Mouse (Mus musculus) layer of hippocampus, postnatal 36 days (tissue): Measurements from ENCODE around the gene Gnat2. TPM values are rescaled to one million over a fixed set of nuclear protein-coding genes. Genes with fewer than 3 reads are reported as not detected.

Experiments used
- DNase-seq, 2 experiments: peaks; one replicate each; pipeline ENCODE4 v3.0.0; 2022
- total RNA-seq, 2 experiments: library from RNA; stranded (reverse); gene quantifications; 2 replicates each; pipeline ENCODE4 v1.2.3; 2021

The Gnat2 gene
- total RNA-seq, result not detected

DNA sequence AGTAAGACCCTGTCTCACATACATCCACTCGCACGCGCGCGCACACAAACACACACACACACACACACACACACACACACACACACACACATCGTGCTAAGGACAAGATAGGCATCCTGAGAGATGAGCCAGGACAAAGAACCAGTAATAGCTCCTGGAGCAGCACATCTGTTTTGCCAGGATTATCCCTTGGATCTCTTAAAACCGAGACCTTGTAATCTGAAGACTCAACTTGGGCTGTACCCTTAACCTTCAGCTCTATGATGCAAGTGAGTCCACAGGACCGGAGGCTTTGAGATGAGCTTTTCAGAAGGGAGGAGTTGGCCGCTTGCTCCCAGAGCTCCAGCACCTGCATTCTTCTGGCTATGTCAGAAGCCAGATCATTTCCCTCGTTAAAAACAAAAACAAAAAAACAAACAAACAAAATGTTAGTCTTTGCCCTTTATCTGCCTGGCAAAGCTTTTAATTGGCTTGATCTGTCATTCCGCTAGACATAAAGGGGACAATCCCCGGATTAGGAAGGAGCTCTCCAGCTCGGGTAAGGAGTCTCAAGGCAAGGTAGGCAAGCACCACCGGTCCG, at the start of gene Gnat2:
Gene Gnat2 (plus strand): TSS at position 254 of the 580 bp plus-strand sequence.
- no peak for DNase-seq

DNA sequence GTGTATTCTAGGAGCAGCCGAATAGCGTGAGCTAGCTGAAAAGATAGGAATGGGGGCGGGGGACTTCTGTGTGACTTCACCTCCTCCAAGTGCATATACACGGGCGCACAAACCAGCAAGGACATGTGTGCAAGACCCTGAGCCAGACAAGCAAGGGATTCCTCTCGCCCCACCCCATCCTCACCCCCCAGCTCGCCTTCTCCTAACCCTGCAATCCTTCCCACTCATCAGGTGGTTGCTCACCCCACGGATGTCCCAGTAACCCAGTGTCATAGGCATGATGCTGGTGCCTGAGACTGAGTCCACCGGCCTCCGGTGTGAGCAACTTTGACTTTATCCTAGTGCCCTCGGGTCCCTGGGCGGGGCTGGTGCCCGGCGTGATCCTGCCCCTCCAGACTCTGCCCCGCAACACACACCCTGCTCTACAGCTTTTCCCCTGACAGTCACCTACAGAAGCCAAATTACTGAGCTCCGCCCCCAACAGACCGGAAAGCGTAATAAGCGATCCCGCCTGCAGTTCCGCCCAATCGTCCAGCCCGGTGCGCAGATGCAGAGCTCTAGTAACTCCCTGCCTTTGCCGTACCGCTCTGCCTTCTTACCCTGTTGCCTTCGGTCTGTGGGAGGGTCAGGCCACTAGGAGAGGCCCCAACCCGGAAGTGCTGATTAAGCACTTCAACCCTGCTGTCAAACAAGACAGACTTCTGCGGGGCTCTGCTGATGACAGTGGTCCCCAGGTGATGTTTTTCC, 48.0 kb upstream of the Gnat2 start, which contains the start of gene Gstm4:
Gene Gstm4 (minus strand): TSS at position 501 of the 747 bp plus-strand sequence.
- peak; percentile 84 to 86 for DNase-seq

DNA sequence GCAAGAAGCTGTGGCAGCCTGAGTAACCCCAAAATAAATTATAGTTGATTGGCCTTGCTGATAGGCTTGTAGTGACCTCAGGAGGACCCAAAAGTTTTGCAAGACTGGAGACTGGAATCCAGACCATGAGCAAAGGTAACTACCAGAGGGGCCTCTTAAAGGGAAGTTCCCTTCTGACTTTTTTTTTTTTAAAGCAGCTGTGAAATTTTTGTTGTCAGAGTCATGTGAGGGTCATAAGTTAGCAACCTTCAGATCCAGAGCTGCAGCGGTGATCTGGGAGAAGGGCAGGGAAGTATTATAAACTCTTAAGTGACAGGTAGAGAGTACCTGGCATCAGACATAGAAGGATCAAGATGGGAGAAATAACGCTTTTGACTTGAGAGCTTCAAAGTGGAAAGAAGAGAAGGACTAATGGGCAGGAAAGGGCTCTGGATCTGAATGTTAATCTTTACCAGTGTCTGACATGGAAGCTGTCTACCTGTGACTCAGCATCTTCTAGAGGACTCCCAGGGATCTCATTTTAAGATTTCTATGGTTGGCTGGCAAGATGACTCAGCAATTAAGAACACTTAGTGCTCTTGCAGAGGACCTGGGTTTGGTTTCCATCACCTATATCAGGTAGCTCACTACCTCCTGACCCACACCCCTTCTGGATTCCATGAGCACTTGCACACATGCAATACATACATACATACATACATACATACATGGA, 45.5 kb upstream of the Gnat2 start:
- DNase-seq, result no peak

DNA sequence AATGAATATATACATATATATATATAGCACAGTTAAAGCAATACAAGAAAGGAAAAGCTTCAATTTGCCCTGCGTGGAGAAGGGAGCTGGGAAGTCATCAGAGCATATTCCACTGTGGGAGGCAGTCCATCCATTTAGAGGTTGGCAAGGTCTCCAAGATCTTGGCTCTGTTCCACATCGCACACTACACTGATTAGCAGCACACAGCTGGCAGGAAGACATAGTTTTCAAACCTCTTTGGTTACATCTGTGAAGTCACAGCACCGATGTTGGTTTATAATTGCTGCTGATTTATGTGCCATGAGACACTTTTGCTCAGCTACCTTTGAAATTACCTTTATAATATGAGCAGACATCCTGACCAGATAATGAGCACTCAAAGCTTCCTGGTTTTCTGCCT, 44.3 kb upstream of the Gnat2 start:
- DNase-seq, result no peak

DNA sequence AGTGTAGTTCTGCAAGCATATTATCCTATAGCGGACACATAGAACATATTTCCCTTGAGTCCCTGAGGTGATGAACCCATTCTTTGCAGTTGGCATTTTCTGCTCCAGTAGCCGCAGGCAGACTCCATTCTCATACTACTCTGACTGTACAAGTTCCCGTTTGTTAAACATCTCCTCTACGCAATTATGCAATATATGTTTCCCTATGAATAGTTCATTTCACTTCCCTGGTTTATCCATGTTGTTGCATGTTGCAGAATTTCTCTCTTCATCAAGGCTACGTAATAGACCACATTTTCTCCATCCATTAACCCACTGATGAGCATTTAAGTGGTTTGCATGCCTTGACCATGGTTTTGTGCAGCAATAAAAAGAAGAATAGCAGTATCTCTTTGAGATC, 42.1 kb upstream of the Gnat2 start:
- no peak for DNase-seq

DNA sequence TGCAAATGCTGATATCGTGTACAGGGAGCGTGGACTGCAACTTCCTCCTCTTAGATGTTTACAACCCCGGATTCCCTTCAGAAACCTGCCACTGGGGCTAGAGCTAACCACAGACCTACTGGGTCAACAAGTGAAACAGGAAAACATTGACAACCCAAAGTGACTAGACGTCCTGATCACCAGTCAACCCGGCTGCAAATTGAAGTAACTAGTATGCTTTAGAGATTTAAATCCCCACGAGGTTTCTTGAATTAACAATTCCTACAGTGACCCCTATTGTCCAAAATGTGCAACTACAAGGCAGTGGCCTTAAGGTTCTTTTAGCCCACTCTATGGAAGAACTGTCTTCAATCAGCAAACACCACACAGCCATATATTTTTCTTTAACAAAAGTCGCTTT, 31.2 kb upstream of the Gnat2 start:
- DNase-seq, result no peak

DNA sequence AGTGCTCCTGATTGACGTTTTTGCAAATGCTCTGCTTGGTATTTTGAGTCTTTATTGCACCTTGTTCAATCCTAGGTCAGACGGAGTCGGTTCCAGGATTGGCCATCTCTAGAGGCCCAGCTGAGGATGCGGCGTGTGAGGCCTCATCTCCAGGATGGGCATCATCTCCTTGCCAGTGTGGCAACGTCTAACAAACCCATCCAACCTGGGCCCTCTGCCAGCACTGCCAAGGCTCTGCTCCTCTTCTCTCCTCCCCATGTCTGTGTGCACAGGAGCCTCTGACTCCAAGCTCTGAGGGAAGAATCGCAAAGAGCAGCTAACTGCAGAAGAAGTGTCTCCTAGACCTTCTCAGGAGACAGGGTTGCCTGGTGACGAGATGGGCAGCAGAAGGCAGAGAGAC, 29.9 kb upstream of the Gnat2 start:
- no peak for DNase-seq

DNA sequence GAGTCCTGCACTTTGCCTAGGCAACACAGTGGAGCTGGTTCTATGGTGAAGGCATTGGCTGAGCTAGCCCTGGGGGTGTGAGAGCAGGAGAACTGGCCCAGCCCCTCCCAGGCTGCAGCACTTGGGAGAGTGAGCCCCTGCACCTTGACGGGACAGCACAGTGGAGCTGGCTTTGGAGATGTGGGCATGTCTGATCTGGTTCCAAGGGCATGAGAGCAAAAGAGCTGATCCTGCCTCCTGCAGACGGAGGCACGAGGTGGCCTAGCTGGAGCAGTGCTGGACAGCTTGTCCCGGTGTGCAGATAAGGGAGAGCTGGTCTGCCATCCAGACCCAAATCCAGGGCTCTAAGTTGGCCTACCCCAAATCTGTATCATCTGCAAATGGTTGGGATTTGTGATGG, 27.9 kb upstream of the Gnat2 start:
- no peak for DNase-seq

DNA sequence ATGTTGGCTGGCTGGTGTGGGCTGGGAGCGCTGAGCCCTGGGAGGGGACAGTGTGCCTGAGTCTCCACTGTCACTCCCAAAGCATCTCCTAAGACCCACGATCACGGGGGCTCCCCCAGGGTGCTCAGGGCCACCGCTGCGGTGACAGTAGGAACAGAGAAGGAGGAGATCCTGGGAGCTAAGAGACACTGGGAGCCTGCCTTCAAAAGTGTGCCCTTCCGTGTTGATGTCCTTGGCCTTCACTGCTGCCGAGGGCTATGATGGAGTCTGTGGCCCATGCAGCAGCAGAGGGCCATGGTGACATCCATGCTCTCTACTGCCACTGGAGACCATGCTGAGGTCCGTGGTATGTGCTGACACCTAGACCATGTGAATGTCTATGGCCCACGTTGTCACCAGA, 27.0 kb upstream of the Gnat2 start:
- DNase-seq, result no peak

DNA sequence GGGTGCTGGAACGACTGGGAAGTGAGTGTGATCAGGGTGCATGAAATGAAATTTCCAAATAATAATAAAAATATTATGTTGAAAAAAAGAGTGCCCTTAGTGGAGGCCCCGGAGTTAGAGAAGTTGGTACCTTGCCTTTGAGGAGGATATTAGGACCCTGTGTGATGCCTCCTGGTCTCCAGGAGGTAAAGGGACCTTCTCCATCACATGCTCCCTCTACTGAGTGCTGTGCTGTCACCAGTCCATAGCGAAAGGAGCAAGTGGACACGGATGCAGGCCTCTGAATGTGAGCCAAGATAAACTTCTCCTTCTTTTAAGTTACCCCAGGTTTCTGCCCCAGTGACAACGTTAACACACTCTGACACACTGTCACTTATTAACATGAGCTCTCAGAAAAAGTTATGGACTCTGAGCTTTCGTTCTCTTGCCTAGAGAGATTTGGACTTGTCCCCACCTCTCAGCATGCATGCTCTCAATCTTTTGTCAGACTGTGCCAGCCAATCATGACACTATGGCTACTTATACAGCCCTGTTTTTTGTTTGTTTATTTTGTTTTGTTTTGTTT, 25.1 kb upstream of the Gnat2 start:
- no peak for DNase-seq

DNA sequence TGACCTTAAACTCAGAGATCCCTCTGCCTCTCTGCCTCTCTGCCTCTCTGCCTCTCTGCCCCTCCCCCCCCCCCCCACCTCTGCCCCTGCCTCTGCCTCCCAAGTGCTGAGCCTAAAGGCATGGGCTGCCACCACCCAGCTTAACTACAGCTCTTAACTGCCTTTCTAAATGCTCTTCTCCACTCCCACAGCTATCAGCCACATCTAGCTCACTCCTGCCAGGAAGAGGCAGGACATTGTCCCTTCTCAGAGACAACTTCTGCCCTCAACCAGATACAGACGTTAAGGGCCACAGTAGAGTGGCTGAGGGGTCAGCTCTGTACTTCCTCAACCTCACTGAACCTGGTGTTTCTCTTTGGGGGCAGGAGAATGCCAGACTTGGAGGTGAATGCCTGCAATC, 23.8 kb upstream of the Gnat2 start:
- DNase-seq, result no peak

DNA sequence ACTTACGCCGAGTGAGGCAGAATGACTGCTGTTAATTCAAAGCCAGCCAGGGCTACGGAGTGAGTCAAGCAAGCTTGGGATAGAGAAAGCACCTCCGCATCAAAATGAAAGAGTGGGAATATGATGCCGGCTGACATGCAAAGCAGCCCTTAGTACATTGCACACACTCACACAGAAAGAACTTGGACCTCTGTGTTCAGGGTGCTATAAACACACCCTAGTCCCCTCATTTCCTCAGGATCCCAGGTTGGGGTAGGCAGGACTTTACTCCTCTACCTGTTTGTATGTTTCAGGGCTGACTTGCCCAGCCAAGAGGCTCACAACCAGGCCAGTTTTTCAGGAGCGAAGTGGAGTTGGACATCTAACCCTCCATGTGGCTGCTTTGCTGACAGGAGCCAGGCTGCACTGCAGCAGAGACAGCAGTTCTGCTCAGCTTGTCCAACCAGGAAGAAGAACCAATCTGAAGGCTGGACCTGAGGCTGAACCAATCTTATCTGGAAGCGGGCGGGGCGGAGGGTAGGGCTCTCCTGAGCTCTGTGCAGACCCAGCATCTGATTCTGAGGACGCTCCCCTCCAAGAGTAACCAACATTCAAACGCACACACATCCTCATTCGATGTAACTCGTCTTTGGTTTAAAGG, 23.2 kb upstream of the Gnat2 start:
- DNase-seq, result no peak

DNA sequence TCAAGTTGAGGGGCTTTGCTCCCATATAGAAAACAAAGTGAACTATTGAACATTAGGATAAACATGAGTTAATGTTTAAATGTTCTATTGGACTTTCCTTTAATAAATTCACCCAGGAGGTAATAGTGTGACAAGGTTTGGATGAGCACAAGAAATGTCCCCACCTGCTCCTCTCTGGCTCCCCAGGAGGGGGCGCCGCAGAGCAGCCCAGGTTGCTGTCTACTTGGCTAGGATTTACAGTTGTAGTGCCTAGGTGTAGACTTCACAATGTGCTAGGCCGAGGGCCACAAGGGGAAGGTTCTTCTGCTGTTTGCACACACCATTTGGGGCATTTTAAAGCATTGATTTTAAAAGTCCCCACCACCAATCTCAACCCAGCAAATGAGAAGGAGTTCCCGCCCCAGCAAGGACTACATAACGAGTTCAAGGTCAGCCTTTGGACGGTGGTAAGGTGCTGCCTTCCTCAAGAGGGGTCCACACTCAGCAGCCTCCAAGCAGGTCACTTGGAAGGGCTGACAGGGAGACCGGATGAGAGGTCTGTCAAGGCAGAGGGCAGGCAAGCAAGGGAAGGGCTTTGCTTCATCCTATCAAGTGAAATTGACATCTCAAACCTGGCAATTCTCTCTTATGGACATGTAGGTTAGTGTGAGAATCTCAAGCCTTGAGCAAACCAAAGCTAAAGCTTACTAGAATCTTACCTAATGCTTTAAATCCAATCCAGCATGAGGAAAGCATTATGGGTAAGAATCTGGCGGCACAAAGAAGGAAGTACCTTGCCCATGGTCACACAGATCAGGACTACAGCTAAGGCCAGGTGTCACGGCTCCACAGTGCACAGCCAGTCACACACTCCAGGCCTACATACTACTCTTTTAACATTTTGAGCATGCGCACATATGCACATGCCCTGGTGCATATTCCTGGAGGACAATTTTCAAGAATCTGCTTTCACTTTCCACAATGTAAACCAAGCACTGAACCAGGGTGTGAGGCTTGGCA, 22.0 kb upstream of the Gnat2 start:
- peak in 1 of 2 experiments; percentile 47 for DNase-seq

DNA sequence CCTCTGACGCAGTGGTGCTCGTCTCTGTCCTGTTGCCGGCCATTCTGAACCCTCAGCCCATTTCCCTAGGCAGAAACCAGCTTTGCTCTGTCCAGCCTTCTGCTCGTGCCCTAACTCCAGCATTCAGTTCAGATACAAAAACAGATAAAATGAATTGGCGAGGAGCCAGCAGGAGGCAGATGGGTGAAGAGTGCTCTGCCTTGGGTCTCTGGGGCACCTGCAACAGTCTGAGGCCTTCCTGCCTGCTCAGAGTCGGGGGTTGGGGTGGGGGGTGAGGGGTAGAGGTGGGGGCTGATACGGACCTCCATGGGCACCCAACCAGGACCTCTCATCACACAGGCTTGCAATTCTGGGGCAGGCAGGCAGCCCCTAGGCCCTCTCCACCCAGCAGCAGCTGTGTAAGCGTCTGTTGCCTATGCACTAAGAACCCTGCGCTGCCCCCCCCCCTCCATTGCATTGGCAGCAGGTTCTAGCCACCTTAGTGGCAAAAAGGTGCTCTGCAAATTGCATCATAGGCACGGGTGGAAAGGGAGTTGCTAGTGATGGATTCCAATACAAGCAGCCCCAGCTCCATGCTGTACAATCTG, 19.5 kb upstream of the Gnat2 start:
- no peak for DNase-seq

DNA sequence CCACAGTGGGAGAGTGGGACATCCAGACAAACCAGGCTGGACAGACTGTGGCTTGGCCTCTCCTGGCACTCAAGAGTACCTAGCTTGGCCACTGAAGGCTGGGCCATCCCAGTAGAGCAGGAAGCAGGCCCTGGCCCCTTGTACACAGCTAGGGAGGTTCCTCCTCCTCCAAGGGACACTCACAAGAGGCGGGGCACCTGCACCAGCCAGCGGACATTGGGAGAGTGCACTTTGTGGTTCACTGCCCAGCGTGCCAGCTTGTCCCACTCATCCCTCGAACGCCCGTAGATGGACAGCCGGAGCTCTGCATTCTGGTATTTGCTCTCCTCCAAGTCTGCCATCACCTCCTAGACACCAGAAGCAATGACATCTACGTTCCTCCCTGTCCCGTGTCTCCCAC, 15.8 kb upstream of the Gnat2 start:
- DNase-seq, result no peak

DNA sequence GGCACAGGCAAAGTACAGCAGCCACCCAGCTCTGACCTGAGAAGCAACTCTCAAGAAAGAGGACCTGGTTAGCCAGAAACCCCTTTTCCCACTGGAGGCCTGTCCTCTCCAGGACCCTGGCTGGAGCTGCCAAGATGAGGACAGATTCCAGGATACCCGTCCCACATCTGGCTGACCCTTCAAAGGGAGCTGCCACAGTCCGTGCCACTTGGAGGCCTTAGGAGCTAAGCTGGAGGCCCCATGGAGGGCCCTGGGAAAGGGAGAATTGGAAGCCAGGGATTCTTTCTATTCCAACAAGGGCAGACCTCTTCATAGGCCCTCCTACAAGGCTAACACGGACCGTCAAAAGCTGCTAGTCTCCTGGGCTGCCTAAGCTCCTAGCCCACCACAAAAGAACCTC, 10.9 kb upstream of the Gnat2 start:
- DNase-seq, result no peak

DNA sequence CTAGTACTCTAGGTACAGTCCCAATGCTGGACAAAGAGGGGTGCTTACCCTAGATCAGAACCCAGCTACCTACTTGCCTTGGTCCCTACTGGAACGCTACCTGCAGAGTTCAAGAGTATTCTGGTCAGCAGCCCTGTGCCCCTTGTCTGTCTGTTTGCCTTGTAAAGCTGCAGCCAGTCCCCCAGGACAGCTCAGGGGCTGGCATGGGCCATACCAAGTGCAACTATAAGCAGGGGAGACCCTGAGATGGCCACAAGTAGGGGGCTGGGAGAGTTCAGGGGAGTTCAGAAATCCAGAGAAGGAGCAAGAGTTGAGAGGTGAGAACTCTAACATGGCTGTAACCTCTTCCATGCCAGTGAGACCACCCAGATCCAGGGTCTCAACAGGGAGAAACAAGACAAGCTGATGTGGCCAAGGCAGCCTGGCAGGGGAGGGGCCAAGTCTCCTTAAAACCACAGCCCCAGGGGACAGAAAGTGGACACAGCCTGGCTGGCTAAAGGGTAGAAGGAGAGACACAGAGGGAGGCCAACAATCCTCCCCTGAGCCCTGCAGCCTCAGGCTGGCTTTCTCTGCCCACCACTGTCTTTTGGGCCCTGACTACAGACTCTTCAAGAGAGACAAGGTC, 10.2 kb upstream of the Gnat2 start:
- no peak for DNase-seq

DNA sequence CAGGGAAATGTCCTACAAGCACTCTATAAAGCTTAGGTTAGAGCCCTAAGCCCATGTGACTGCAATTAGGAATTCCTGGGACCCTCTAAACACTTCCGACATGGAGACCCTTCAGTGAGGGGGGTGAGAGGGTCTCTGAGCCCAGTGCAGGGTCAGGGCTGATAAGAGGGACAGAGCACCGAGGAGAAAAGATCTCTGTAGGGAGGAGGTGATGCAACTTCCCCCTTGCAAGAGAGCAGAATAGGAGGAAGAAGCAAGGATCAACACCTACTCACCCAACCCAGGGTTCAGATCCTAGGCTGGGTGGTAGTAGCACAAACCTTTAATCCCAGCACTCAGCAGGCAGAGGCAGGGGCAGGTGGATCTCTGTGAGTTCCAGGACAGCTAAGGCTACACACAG, 9.4 kb upstream of the Gnat2 start:
- no peak for DNase-seq

DNA sequence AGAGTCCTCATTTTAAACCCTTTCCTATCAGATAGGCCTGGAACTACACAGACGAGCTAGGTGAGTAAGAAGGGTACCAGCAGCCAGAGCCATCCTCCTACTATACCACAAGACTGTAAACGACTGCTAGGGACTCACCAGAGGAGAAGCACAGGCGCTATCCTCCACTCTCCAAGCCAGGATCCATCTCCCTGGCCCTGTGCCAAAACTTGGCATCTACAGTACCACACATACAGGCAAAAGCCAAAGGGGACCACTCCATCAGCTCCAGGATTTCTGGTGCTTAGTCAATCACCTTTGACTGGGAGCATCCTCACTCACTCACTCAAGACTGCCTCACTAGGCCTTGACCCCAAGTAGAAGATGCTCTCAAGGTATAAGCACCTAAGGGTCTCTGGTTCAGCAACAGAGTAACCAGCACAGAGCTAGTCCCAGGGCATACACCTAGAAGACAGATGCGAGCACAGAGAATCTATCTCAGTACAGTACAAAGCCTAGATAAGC, 8.6 kb upstream of the Gnat2 start:
- no peak for DNase-seq

DNA sequence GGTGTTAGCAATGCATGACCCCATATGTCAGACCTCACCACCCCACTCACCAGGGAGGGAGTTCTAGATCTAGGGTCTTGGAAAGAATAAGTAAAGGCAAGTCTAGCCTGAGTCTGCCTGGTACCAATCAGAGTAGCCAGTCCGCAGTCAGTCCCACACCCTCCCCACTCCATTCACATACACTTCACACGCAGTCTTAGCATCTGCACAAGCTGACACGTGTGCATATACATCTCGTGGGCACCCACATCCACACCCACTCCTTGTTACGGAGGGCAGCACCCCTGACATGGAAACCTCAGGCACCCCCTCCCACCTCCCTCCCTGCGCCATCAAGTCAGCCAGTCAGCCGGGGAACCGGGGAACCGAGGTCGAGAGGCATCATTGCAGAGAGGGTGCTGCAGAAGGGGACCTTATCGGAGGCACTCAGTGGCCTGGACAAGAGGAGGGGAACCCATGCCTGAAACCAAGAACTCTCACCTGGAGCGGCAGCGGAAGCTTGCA, 7.8 kb upstream of the Gnat2 start:
- DNase-seq, result no peak
